Mouse (Mus musculus) layer of hippocampus, postnatal 14 days (tissue): ENCODE measurements at regions not wholly inside any gene's neighbourhood (a gene's known extent, or its start where the extent isn't known, plus 50 kb on each side); places are given as distances from the start of the nearest gene placed in this dataset.

Experiments
- DNase-seq, 2 experiments: peaks; one replicate each; pipeline ENCODE4 v3.0.0; 2021 to 2022; ENCODE audit warnings: low spot score in 2 of 2, mixed read lengths in 1 of 2

GRCm38 (mm10) chr13:71507421-71507931, 456.0 kb downstream of the Irx1 start:
- DNase-seq, result peak; percentile 60 to 74

GRCm38 (mm10) chr13:71506777-71507176, 456.7 kb downstream of the Irx1 start:
- no peak for DNase-seq

GRCm38 (mm10) chr13:71489773-71490172, 473.8 kb downstream of the Irx1 start:
- DNase-seq, result no peak

GRCm38 (mm10) chr13:71481205-71481604, 482.3 kb downstream of the Irx1 start:
- DNase-seq, result no peak

DNA sequence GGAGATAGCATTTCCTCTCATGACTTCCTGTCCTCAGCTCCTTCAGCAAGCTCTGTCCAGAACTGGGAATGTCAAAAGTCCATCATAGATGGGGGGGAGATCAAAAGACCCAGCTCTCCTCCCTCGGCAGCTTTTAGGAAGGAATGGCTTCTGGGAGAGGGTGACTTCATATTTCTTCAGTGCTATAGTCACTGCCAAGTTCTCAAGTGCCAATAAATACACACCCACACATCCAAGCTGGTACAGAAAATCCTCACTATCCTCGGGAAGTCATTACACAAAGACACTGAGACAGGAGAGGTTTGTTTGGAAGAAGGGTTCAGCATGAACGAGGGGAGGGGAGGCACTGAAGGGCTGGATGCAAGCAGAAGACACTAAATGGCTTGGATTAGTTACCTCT, 502.0 kb downstream of the Irx1 start:
- peak in 1 of 2 experiments; percentile 15 for DNase-seq

GRCm38 (mm10) chr13:71460607-71461006, 502.9 kb downstream of the Irx1 start:
- no peak for DNase-seq

GRCm38 (mm10) chr13:71460097-71460496, 503.4 kb downstream of the Irx1 start:
- DNase-seq, result no peak

DNA sequence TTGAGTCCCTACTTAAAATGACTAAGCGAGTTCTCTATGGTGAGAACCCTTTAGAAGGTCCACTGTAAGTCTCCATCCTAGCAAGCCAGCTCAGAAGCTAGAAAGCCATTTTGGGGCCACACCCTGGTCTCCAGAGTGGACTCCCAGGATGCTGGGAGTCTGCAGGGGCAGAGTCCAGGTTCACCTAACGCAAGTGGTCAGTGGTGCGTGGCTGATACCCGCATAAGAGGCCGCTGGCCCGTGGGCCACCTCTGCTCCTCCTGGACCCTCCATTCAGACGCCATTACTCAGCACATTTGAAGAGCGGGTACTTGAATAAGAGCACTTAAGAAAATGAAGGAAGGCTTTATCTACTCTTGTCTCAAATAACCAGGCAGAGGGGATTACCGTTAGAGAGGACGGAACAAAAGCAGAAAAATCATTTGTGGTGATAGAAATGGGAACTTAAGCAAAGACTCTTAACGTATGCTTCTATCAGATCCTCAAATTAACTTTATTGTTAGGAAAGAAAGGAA, 504.4 kb downstream of the Irx1 start:
- no peak for DNase-seq

DNA sequence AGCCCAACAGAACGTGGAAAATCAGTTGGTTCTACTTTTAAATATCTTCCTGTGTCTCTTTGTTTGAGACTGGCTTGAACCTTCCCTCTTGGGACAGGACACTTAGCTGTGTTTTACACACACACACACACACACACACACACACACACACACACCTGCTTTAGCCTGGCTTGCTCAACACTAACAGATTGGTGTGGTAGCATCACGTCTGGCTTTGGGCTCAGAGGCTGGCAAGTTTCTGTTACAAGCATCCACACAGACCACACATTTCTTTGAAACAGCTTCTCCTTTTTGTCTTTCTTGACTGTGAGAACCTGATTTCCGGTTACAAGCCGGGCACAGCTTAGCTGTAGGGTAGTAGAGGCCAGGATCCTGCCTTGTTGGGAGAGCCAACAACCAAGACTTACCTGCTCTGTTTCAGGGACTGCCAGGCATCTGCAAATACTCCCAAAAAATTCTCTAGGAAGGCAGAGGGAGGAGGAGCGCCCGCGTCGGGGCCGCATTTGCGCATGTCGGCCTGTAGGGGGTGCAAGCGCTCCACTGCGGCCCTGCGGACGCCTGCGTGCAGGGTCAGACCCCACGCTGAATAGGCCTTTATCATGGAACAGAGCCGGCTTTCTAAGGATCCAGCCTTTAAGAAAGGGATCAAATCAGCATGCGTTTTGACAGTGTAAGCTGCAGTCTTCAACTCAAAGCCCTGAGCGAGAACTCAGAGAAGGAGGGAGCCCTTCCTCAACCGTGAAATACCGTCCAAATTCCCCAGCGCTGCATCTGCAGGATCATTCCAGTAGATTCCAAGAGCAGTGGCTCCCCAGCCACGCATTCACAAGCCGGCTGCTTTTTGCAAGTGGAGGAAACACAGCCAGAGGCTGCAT, 505.2 kb downstream of the Irx1 start:
- peak; percentile 71 to 73 for DNase-seq

- no peak for DNase-seq
These were observed 506.0 kb downstream of the Irx1 start for GRCm38 (mm10) chr13:71457550-71457949.

- DNase-seq, result no peak
These were observed 511.3 kb downstream of the Irx1 start for GRCm38 (mm10) chr13:71452258-71452657.

GRCm38 (mm10) chr13:71437601-71438099, 525.9 kb downstream of the Irx1 start:
- DNase-seq, result no peak

DNA sequence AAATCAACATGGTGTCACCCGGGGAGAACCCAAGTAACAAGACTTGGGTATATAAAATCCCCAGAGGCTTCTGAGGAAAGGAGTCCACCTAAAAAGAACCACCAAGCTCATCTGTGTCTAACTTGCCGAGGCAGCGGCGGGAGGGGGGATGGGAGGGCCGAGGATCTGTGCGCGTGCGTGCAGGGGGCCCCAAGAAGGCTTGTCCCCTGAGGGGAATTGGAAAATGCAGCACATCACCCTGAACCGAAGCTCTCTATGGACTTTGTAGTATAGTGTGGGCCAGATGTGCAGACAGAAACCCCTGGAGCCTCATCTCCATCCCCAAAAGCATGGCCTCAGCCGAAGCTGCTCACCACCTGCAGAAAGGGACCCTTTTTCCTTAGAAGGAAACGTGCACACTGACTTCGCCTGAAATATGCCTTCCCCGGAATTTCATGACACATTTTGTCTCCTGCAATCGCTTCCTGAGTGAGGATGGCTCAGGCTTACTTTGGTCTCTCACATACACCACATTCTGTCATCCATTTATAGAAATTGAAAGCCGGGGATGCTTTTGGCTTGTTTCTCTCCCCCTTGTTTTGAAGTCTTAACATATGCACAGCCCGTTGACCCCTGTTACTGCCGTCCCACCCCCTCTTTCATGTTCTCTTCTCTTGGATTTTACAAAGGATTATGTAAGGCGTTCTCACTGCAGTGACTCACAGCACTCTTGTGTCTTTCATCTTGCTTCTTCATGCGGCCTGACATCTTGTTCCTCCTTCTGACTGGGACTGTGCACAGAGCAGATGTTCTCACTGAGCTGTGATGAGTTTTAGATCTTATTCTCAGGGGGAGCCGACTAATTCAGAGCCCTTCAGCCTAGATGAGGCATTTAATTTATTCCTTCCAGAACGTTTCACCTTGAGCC, 559.6 kb downstream of the Irx1 start:
- DNase-seq, result peak; percentile 4 to 5

- DNase-seq, result no peak
These were observed 552.2 kb upstream of the Adamts16 start for GRCm38 (mm10) chr13:71393716-71394309.

GRCm38 (mm10) chr13:71378641-71379040, 537.0 kb upstream of the Adamts16 start:
- no peak for DNase-seq

GRCm38 (mm10) chr13:71375909-71376606, 534.4 kb upstream of the Adamts16 start:
- DNase-seq, result peak; percentile 15 to 45

- no peak for DNase-seq
These were observed 531.4 kb upstream of the Adamts16 start for GRCm38 (mm10) chr13:71372701-71373685.

- DNase-seq, result no peak
These were observed 528.2 kb upstream of the Adamts16 start for GRCm38 (mm10) chr13:71369832-71370231.

DNA sequence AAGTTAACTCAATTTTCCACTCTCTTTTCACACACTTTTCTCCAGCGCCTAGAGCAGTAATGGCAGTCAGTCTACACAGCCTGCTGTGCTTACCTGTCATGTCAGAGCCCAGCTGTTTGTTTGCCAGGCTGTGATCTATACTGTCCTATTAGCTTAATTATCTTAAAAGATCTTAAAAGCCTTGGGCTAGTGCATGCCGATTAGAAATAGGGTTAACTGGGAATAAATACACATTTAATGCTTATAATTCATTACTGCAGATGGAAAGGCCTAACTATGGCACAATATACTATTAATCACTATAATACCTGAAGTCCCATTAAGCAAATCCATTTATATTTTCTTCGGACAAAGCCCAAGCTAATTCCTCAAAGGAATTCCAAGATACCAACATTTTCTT, 523.6 kb upstream of the Adamts16 start:
- no peak for DNase-seq
